Mouse (Mus musculus) heart, adult 2 months (tissue): ENCODE data around the gene Aprt. TPM values are rescaled to one million over a fixed set of nuclear protein-coding genes. Genes with fewer than 3 reads are reported as not detected.
"Not testable (repeated sequence)": the region's sequence is repeated elsewhere in the genome, so short reads cannot be mapped to it uniquely, and the experiment has no call there.

ENCODE experiments used
- DNase-seq, 2 experiments: peaks; one replicate each; pipeline ENCODE4 v3.0.0; 2021
- H3K27ac ChIP-seq: fragments of 200-600 bp; 2 replicates; pipeline ENCODE4 v1.8.1; 2022
- H3K27me3 ChIP-seq: fragments of 200-500 bp; 2 replicates; pipeline ENCODE4 v1.6.1; 2012; ENCODE audit warnings: mild to moderate bottlenecking, low read length, inconsistent platforms, mixed read lengths; ENCODE audit not compliant: control insufficient read depth, insufficient read depth
- H3K36me3 ChIP-seq: fragments of 200-500 bp; 2 replicates; pipeline ENCODE4 v1.6.1; 2012; ENCODE audit warnings: low read length, inconsistent platforms; ENCODE audit not compliant: control insufficient read depth, insufficient read depth
- H3K4me1 ChIP-seq: fragments of 200-500 bp; 2 replicates; pipeline ENCODE4 v1.6.1; 2011; ENCODE audit warnings: low read length; ENCODE audit not compliant: control insufficient read depth, insufficient read depth
- H3K4me3 ChIP-seq: fragments of 200-600 bp; 2 replicates; pipeline ENCODE4 v1.8.1; 2022
- H3K79me2 ChIP-seq: fragments of 200-500 bp; replicated peaks from 2 replicates; pipeline ENCODE4 v1.6.1; 2012; ENCODE audit warnings: mild to moderate bottlenecking, inconsistent platforms, low read length, moderate library complexity, mixed read lengths; ENCODE audit not compliant: control insufficient read depth, insufficient read depth
- H3K9ac ChIP-seq: fragments of 200-500 bp; 2 replicates; pipeline ENCODE4 v1.6.1; 2012; ENCODE audit warnings: low read depth, mild to moderate bottlenecking, control low read depth, inconsistent platforms, low read length, mixed read lengths
- CTCF ChIP-seq: fragments of 200-600 bp; IDR thresholded peaks from 2 replicates; pipeline ENCODE4 v1.8.1; 2022; ENCODE audit warnings: antibody characterized with exemption, mild to moderate bottlenecking, moderate library complexity
- EP300 ChIP-seq: fragments of 200-500 bp; IDR thresholded peaks from 2 replicates; pipeline ENCODE4 v1.6.1; 2011; ENCODE audit warnings: low read depth, low read length, control low read depth; ENCODE audit not compliant: insufficient read depth
- POLR2A ChIP-seq: fragments of 200-500 bp; IDR thresholded peaks from 2 replicates; pipeline ENCODE4 v1.6.1; 2011; ENCODE audit warnings: mild to moderate bottlenecking, low read depth, low read length, control low read depth; ENCODE audit not compliant: insufficient read depth
- WGBS: fragments of 180-500 bp; shearing (Covaris S2); methylation state at CpG from one replicate; pipeline ENCODE4 v1.1.7; 2018; 5-methylcytosine and 5-hydroxymethylcytosine counted together
- intact Hi-C: fragments of 180-260 bp; cut with DNase I; formaldehyde crosslinking; loops from one replicate; pipeline ENCODE4 v1.15.1; 2025
- polyA plus RNA-seq: library from polyadenylated mRNA; depleted of rRNA; stranded (reverse); fragments of >200 nt; gene quantifications from 2 replicates; pipeline ENCODE4 v1.2.3, GENCODE M21; 2012
- total RNA-seq, 2 experiments: library from RNA; stranded (reverse); gene quantifications; 2 replicates each; pipeline ENCODE4 v1.2.3; 2021

Gene Aprt
- total and polyA plus RNA-seq, 3 experiments, result 36.6 to 42.1 (median 38.5) TPM

DNA sequence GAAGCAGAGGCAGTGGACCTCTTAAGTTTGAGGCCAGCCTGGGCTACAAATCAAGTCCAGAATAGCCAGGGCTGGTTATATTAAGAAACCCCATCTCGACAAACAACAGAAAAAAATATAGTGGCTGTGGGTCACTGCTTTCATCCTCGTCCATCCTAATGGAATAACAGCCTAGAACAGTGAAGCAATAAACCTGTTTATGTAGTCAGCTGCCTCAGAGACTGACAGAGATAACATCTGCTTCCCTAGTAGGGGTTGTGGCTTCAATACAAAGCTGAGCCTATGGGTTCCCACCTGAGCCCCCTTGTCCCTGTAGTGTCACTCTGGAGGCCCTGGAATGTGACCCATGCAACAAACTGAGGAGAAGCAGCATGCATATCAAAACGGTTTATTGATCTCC lies 2.4 kb downstream of the Aprt start:
- H3K27me3 ChIP-seq, result no peaks in the 10 kb centered on the region
- no peak overlapping the region for H3K27ac ChIP-seq
- no peak overlapping the region for H3K4me3 ChIP-seq
- DNase-seq, result no peak
- no peak overlapping the region for H3K9ac ChIP-seq
- no peak for TF ChIP-seq EP300
- TF ChIP-seq POLR2A, result no peak
- TF ChIP-seq CTCF, result no peak
- 59% methylated on average over 3 of the region's 3 CpGs for WGBS
- no peaks in the 10 kb centered on the region for H3K79me2 ChIP-seq
- H3K36me3 ChIP-seq, result no peaks in the 10 kb centered on the region
- H3K4me1 ChIP-seq, result peaks cover 13% of the 10 kb centered on the region
- intact Hi-C loops, result no loop called here

DNA sequence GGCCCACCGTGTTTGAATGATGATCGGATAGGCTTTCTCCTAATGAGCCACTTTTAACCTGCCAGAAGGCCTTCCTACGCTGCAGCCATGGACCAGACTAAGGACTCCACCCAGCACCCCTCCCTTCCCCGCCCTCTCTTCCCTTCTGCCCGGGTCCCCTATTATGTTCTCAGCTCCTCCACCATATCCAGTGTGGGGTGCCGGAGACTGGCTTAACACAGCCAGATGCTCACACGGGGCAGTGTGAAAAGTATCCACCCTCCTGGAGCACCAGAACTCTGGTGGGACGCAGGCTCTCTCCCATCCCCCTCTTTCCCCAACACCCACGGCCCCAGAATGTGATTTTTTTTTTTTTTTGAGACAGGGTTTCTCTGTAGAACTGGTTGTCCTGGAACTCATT lies 3.1 kb downstream of the Aprt start:
- H3K79me2 ChIP-seq, result no peaks in the 10 kb centered on the region
- 79% methylated on average over 9 of the region's 9 CpGs for WGBS
- no peak overlapping the region for H3K27ac ChIP-seq
- TF ChIP-seq EP300 (no peak), POLR2A (no peak), CTCF (no peak)
- no peaks in the 10 kb centered on the region for H3K27me3 ChIP-seq
- no peak for DNase-seq
- no peak overlapping the region for H3K4me3 ChIP-seq
- intact Hi-C loops, result no loop called here
- no peaks in the 10 kb centered on the region for H3K36me3 ChIP-seq
- H3K9ac ChIP-seq, result no peak overlapping the region
- H3K4me1 ChIP-seq, result peaks cover 13% of the 10 kb centered on the region

DNA sequence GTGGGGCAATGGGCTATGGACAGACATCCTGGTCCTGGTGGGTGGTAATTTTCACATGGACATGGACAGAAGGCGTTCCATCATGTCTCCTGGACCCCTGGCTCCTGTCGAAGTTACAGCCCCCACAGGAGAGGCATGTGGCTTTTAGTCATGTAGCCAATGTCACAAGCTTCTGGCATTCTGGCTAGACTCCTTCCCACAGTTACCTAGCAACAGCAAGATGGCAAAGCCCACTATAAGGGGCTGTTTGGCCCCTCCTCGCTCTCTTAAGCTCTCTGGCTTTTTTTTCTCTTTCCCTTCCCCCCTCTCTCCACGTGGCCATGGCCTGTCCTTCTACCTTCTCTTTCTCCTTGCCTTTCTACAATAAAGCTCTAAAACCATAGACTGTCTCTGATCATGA lies 3.5 kb downstream of the Aprt start:
- not testable (repeated sequence) for H3K27ac ChIP-seq

DNA sequence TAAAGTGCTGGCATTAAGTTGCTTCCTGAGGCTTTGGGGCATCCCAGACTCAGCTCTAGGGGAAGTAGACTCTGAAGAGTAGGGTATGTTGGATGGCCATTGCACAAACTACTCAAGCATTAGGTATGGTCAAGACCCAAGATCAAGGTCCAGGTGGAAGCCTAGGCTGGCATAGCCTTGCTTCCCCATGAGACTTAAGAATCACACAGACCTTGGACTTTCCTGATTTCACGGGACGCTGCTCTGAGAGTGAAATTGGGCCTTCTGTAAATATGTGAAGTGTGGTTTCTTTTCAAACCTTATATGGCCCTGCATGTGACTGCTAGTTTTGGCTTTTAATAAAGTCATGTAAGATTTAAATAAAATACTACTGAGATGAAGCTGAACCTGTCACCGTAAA lies 4.0 kb downstream of the Aprt start:
- H3K36me3 ChIP-seq, result no peaks in the 10 kb centered on the region
- no peak overlapping the region for H3K9ac ChIP-seq
- TF ChIP-seq POLR2A, result no peak
- TF ChIP-seq EP300, result no peak
- TF ChIP-seq CTCF, result no peak
- no peak overlapping the region for H3K27ac ChIP-seq
- intact Hi-C loops, result no loop called here
- no peaks in the 10 kb centered on the region for H3K79me2 ChIP-seq
- no peak overlapping the region for H3K4me3 ChIP-seq
- peaks cover 13% of the 10 kb centered on the region for H3K4me1 ChIP-seq
- H3K27me3 ChIP-seq, result no peaks in the 10 kb centered on the region
- 93% methylated on average over 3 of the region's 3 CpGs for WGBS
- no peak for DNase-seq

More for the DNA sequence above, 3.5 kb downstream of the Aprt start:
- intact Hi-C loops, H3K36me3 ChIP-seq, H3K4me3 ChIP-seq, H3K27me3 ChIP-seq, DNase-seq, H3K79me2 ChIP-seq, H3K9ac ChIP-seq: not testable (repeated sequence)
- peaks cover 13% of the 10 kb centered on the region for H3K4me1 ChIP-seq
- WGBS, result 62% methylated on average over 4 of the region's 4 CpGs

DNA sequence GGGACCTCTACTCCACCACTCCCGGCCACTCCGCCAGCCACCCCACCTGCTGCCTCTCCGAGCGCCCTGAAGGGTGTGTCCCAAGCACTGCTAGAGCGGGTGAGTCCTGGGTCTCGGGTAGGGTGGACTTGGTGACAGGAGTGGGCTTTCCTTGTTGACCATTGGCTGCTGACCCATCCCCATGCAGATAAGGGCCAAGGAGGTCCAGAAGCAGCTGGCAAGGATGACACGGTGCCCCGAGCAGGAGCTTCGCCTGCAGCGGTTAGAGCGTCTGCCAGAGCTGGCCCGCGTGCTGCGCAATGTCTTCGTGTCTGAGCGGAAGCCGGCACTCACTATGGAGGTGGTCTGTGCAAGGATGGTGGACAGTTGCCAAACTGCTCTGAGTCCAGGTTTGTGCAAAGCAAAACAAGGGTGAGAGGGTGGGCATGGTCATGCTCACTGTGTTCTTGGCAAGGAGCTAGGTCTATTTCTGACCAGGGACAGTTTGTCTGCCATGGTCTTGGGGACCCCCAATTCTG lies 4.9 kb downstream of the Aprt start:
- H3K27me3 ChIP-seq, result no peaks in the 10 kb centered on the region
- H3K4me1 ChIP-seq, result peaks cover 17% of the 10 kb centered on the region
- H3K4me3 ChIP-seq, result no peak overlapping the region
- TF ChIP-seq EP300, result no peak
- H3K9ac ChIP-seq, result no peak overlapping the region
- no peak for DNase-seq
- no peak overlapping the region for H3K27ac ChIP-seq
- 92% methylated on average over 17 of the region's 17 CpGs for WGBS
- no peaks in the 10 kb centered on the region for H3K79me2 ChIP-seq
- intact Hi-C loops, result no loop called here
- H3K36me3 ChIP-seq, result no peaks in the 10 kb centered on the region

DNA sequence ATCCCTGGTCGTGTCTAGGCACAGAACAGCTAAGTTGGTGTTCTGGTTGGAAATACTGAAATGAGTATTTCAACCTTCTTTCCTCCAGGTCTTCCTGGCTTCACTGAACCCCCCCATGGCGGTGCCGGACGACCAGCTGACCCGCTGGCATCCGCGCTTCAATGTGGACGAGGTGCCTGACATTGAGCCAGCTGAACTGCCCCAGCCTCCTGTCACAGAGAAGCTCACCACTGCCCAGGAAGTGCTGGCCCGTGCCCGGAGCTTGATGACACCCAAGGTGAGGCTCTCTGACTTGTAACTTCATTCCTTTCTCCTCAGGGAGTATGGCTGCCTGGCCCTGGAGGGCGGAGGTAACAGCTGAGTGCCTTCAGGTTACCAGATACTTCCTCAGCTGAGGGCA lies 5.6 kb downstream of the Aprt start:
- H3K27ac ChIP-seq, result no peak overlapping the region
- no peak overlapping the region for H3K9ac ChIP-seq
- no peaks in the 10 kb centered on the region for H3K79me2 ChIP-seq
- intact Hi-C loops, result no loop called here
- DNase-seq, result no peak
- WGBS, result 91% methylated on average over 11 of the region's 11 CpGs
- no peaks in the 10 kb centered on the region for H3K27me3 ChIP-seq
- H3K36me3 ChIP-seq, result no peaks in the 10 kb centered on the region; the same call in 1 of the 2 replicates
- TF ChIP-seq POLR2A (no peak), EP300 (no peak), CTCF (no peak)
- H3K4me3 ChIP-seq, result no peak overlapping the region
- H3K4me1 ChIP-seq, result peaks cover 21% of the 10 kb centered on the region
